Mouse (Mus musculus): ENCODE measurements around the gene Osbp2.

Osbp2 gene

DNA sequence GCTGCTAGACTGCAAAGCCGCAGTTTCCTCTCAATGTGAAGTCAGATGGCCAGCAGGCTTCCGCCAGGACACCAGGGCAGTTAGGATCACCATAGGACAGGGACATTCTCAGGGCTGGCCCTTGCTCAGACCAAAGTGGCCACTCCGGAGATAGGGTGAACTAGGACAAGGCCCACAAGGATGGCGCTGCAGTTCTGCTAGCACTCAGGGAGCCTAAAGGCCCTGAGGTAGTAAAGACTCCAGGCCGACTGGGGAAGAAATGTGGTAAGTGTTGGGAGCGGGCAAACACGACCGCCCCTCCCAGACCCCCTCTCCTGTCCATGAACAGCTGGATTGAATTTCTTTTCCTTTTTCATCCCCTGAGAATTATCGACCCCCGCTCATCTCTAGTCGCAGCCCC lies 102.4 kb downstream of the Osbp2 start:
- DNase-seq (ENCODE audit: low spot score in 2 of 2), result no peak

DNA sequence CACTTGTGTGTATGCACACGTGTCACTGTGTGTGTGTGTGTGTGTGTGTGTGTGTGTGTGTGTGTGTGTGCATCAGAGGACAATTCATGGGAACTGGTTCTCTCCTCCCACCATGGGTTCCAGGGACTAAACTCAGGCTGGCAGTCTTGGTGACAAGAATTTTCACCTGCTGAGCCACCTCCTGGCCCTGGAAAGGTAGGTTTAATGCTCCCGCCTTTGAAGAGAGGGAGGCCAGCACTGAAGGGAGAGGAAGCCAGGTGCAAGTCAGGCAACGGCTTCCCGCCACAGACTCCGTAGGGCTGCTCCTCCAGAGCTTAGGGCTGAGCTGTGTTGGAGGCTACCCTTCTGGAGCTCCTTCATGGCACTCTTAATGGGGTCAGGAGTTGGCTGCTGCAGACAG lies 104.3 kb downstream of the Osbp2 start:
- no peak for DNase-seq (ENCODE audit: low spot score in 2 of 2)

GRCm38 (mm10) chr11:3755341-3755740 lies 108.4 kb downstream of the Osbp2 start:
- no peak for DNase-seq (ENCODE audit: low spot score in 2 of 2)

DNA sequence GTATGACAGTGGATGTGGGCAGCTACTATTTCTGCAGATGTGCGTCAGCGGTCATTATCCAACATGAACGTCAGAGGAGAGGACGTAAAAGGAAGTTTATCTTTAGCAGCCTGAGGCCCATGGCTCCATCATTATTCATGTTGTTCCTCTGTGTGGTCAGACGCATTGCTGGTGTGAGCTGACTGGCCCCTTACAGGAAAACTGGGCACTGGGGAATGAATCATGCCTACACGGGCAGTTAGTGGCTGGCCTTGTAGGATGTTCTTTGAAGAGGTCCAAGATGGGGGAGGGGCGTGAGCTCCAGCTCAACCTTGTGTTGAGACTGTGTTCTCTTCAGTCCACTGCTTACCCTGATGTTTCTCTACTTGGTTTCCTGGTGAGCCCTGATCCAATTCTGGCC lies 109.0 kb downstream of the Osbp2 start:
- no peak for DNase-seq (ENCODE audit: low spot score in 2 of 2)

DNA sequence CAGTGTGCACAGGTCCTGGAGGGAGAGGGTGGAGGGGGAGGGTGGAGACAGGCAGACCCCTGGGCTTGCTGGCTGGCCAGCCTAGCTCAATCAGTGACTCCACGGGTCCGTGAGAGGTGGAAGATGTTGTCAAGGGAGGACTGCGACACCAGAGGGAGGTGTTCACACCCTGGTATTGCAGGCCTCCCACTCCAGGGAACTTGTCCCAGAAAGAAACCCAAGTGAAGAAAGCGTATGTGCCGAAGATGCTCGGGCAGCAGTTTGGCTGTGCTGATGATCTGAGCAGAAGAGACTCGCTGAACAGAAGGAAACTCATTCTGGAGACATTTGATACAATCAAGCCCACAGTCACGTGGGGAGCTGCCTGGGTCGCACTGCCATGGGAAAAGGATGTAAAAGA lies 109.8 kb downstream of the Osbp2 start:
- no peak for DNase-seq (ENCODE audit: low spot score in 2 of 2)

GRCm38 (mm10) chr11:3752766-3753165 lies 110.9 kb downstream of the Osbp2 start:
- no peak for DNase-seq (ENCODE audit: low spot score in 2 of 2)

GRCm38 (mm10) chr11:3749831-3750230 lies 113.9 kb downstream of the Osbp2 start:
- no peak for DNase-seq (ENCODE audit: low spot score in 2 of 2)

GRCm38 (mm10) chr11:3742449-3742848 lies 121.3 kb downstream of the Osbp2 start:
- no peak for DNase-seq (ENCODE audit: low spot score in 2 of 2)

- no peak for DNase-seq (ENCODE audit: low spot score in 2 of 2)
Measured at GRCm38 (mm10) chr11:3741183-3741582, 122.5 kb downstream of the Osbp2 start.

- DNase-seq (ENCODE audit: low spot score in 2 of 2), result no peak
Measured at GRCm38 (mm10) chr11:3738778-3739177, 124.9 kb downstream of the Osbp2 start.

DNA sequence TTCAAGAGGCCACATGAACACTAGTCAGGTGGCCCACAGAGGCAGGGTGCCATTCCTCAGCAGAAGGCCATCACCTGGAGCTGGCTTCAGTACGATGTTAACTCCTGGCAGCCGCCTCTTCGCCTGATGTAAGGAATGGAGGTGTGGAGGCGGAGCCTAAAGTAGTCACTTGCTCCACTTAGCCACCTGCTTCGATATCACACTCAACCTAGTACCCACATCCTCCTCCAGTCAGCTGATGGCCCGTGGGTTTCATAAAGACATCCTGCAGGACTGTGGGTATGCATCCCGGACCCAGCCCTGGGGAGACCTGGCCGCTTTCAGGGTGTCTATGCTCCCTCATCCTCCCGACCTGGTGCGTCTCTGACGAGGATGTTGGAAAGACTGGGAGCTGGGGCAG lies 128.0 kb downstream of the Osbp2 start:
- no peak for DNase-seq (ENCODE audit: low spot score in 2 of 2)

GRCm38 (mm10) chr11:3733933-3734636 lies 129.6 kb downstream of the Osbp2 start:
- DNase-seq (ENCODE audit: low spot score in 2 of 2), result no peak

GRCm38 (mm10) chr11:3731469-3731868 lies 132.2 kb downstream of the Osbp2 start:
- no peak for DNase-seq (ENCODE audit: low spot score in 2 of 2)

DNA sequence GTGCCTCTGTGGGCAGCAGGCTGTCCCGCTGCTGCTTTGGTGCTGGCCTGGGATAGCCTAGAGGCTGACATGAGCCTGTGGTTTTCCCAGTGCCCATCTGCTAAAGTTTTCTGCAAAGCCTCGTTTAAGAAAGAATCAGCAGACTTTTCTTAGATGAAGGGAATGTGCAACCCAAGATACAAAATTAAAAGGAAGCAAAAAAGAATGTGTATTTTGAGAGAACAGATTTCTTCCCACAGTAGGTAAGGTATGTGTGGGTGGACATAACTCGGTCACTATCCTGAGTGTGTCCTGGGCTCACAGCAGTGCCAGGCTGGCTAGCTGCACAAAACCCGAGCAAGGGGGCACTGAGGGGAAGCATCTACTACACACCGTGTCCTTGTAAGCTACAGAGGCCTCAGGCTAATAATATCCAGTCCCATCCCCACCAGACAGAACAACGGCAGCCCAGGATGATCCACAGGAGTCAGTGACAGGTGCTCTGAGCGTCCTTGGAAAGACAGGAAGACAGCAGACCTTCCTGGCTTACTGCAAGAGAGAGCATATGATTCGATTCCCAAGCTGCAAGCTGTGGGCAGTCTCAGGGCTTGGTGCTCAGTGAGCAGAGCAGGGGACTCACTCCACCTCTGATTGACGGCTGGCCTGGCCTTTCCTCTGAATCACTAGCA lies 136.1 kb downstream of the Osbp2 start:
- DNase-seq (ENCODE audit: low spot score in 2 of 2), result no peak

- no peak for DNase-seq (ENCODE audit: low spot score in 2 of 2)
Measured at GRCm38 (mm10) chr11:3725331-3726054, 138.2 kb downstream of the Osbp2 start.

GRCm38 (mm10) chr11:3724726-3725125 lies 139.0 kb downstream of the Osbp2 start:
- no peak for DNase-seq (ENCODE audit: low spot score in 2 of 2)

DNA sequence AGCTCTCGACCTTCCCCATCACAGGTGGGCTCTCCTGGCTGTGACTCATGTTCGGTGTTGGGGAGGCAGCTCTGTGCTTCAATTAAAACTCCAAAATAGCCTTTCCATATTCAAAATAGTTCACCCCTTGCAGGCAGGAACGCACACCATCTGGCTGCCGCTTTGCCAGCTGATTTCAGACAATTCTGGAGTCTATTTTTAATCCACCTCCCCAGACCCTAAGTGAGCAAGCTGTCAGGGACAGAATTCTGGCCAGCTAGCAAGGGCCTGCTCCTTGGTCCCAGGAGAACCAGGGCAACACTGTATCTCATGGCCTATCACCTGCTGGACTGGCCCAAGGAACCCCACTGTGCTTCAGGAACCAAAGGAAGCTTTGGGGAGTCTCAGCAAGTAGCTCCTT lies 139.8 kb downstream of the Osbp2 start:
- no peak for DNase-seq (ENCODE audit: low spot score in 2 of 2)

- no peak for DNase-seq (ENCODE audit: low spot score in 2 of 2)
Measured at GRCm38 (mm10) chr11:3722861-3723260, 140.8 kb downstream of the Osbp2 start.

DNA sequence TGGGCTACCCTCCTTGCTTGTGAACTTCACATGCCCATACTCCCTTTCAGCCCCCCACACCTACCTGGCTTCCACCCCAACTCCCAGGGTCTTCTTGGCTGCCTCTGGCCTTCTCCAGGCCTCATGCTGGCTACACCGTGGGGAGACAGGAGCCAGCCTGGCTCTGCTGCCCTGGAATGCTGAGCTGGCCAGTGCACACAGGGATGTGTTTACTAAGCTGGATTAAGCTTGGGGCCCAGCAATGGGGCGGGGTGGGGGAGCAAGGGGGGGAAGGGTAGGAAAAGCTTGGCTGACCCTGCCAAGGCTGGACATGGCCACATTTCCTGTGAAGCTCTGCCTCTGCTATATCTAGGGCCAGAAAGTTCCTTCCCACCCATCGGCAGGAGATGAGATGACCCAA lies 141.7 kb downstream of the Osbp2 start:
- DNase-seq (ENCODE audit: low spot score in 2 of 2), result no peak

GRCm38 (mm10) chr11:3716662-3717061 lies 147.0 kb downstream of the Osbp2 start:
- DNase-seq (ENCODE audit: low spot score in 2 of 2), result no peak

- DNase-seq (ENCODE audit: low spot score in 2 of 2), result peak; percentile 44 to 48
Measured at GRCm38 (mm10) chr11:3714486-3714885, 149.2 kb downstream of the Osbp2 start.

GRCm38 (mm10) chr11:3710203-3710602 lies 153.5 kb downstream of the Osbp2 start:
- DNase-seq (ENCODE audit: low spot score in 2 of 2), result no peak

- DNase-seq (ENCODE audit: low spot score in 2 of 2), result no peak
Measured at GRCm38 (mm10) chr11:3707057-3707456, 156.6 kb downstream of the Osbp2 start.
